Mouse (Mus musculus) lung, postnatal 25 days (tissue): ENCODE measurements around the gene Ubtd2.
A peak's percentile ranks its signal among the peaks of the same experiment; 100 is the strongest.

ENCODE experiments used
- DNase-seq: peaks from one replicate; pipeline ENCODE4 v3.0.0; 2022; ENCODE audit warnings: low spot score

The Ubtd2 gene

GRCm38 (mm10) chr11:32454800-32455506 is at the start of gene Ubtd2:
Gene Ubtd2, plus strand, starts transcription at chr11:32455370.
- DNase-seq, result peak; percentile 97

DNA sequence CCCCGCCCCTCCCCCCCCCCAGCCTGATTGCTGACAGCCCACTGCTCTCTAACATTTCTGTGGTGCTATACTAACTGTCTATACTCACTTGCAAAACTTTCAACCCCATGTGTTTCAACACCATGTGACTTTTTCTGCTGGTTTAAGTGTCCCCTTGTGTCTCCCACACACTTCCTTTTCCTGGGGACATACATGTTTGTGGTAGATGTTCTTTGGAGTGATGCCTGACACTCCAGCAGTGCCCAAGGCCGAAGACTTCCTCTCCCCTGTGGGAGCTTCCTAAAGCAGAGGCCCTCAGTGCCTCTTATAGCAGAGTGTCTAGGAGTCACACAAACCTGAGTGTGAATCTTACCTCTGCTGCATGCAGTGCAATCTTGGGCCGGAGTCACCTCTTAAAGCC is 47.3 kb upstream of the Ubtd2 start:
- DNase-seq, result peak; percentile 49

GRCm38 (mm10) chr11:32409052-32409451 is 46.1 kb upstream of the Ubtd2 start:
- DNase-seq, result no peak

GRCm38 (mm10) chr11:32409823-32410562 is 45.2 kb upstream of the Ubtd2 start:
- DNase-seq, result no peak

DNA sequence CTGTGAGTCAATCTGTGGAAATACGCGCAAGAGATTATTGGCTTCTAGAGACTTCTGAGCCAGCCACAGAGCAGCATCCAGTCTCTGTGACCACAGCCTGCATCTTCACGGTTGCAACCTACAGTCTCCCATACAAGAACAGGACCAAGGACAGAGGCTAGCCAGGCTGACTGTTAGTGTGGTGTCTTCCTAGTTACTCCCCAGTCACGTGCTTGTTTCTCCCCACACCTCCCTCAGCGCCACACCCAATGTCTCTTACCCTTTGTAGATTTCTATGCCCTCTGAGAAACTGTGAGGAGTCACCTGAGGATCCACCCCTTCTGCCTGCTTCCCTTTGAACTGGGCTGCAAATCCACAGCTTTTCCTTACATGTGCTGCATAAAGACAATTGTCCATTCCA is 35.2 kb upstream of the Ubtd2 start:
- no peak for DNase-seq

- no peak for DNase-seq
Observed at GRCm38 (mm10) chr11:32423311-32423710, 31.9 kb upstream of the Ubtd2 start.

- no peak for DNase-seq
Observed at GRCm38 (mm10) chr11:32424600-32424999, 30.6 kb upstream of the Ubtd2 start.

GRCm38 (mm10) chr11:32425043-32425658 is 30.0 kb upstream of the Ubtd2 start:
- peak; percentile 29 for DNase-seq

DNA sequence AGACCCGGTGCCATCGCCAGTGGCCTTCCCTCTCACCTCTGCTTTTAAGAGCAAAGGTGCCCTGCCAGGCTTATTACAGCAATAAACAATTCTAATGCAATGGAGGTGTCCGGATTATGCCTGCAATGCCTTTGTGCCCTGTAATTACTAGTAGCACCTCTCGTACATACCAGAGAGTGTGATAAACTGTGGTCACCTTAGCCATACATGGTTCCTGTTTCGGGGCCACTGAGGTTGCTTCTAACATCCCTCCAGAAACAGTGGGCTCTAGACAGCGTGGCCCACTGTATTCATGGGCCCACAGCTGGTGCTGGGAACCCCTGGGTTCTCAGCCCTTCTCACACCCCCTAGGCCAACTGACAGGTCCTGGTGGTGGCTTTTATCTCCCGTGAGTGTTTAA is 27.6 kb upstream of the Ubtd2 start:
- DNase-seq, result no peak

- DNase-seq, result peak; percentile 72
Observed at GRCm38 (mm10) chr11:32435410-32436060, 19.6 kb upstream of the Ubtd2 start.

GRCm38 (mm10) chr11:32442576-32442975 is 12.6 kb upstream of the Ubtd2 start:
- no peak for DNase-seq

- no peak for DNase-seq
Observed at GRCm38 (mm10) chr11:32444266-32444665, 10.9 kb upstream of the Ubtd2 start.

DNA sequence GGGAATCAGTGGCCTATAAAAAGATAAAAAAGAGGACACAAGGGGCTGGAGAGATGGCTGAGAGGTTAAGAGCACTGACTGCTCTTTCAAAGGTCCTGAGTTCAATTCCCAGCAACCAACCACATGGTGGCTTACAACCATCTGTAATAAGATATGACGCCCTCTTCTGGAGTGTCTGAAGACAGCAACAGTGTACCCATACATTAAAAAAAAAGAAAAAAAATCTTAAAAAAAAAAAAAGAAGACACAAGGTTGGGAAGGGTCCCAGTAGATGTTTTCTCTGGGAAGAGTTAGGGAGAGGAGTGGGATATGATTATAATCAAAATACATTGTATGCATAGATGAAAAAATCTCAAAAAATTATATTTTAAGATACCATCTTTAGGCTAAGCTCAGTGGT is 10.0 kb upstream of the Ubtd2 start:
- DNase-seq, result no peak

- no peak for DNase-seq
Observed at GRCm38 (mm10) chr11:32445637-32446226, 9.4 kb upstream of the Ubtd2 start.

GRCm38 (mm10) chr11:32450216-32450615 is 5.0 kb upstream of the Ubtd2 start:
- DNase-seq, result peak; percentile 75

DNA sequence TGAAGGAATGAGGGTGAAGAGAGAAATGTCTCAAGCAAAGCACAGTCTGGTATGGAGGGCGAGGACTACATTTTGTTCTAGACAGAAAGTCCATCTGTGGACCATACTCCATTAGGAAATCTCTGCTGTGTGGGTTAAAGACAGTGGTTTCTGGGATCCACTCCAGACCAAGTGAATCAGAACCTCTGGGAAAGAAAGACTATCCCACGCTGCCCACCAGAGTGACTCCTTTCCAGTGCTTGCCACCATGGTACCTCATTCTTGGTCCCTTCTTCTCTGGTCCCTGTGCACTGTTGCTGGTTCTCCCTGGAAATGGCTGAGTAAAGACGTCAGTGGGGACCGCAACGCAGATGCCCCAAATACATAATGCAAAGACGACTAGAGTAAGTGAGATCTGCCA is 3.9 kb upstream of the Ubtd2 start:
- DNase-seq, result no peak

DNA sequence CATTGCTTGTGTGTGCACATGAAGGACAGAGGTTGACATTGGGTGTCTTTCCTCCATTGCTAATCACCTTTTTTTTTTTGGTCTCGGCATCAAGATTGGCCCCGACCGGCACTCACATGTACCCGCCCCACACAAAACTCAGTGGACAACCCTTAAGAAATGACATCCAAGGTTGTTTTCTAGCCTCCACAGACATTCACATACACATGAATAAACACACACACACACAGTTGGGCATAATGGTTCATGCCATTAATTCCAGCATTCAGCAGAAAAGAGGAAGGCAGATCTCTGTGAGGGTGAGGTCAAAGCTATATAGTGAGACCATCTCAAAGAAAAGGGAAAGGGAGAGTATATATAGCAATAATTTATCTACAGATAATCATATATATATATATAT is 2.4 kb upstream of the Ubtd2 start:
- no peak for DNase-seq

DNA sequence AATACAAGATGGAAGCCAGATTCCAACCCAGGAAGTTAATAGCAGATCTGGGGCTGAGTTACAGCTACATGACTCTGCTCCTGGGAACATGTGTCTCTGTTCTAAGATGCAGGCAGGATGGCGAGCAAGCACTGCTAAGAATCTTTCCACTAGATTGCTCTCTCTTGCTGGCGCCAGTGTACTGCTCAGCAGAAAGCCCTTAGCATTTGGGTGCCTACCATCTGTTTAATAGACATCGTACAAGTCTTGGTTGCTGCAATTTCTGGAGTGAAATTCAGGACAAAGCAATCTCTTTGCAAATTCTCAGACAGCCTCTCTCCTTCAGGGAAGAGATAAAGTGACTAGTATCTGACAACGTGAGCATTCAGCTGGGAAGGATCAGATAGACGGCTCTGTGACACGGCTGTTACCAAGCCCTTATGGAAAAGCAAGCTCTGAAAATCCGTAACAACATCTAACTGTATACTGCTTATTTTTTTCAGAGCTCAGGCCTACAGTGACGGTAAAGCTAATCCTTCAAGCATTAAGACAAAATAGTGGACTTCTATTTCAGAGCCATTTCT is 1.7 kb upstream of the Ubtd2 start:
- no peak for DNase-seq

DNA sequence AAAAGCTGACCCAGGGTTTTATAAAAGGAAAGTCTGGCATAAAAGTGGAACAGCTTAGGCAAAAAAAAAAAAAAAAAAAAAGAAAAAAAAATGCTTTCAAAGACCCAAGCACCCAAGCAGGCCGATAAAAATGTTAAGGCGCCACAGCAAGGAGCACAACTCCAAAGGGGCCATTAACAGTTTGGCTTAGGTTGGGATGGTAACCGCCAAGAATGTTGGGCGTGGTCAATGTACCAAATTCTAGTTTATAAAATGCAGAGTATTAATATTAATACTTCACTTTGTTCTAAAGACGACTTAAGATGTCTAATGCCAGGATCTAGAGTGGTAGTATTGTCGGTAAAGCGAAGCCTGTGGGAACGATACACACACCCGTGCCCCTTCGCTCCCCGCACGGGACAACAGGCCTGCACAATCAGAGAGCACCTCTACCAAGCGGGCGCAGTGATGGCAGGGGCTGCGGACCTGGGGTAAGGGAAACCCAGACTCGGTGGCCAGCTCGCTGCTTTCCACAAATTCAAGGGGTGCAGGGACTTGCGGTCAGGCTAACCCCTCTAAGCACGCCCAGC is 855 bp upstream of the Ubtd2 start:
- peak; percentile 14 for DNase-seq

GRCm38 (mm10) chr11:32455507-32456141 is 454 bp downstream of the Ubtd2 start:
- DNase-seq, result peak; percentile 38

DNA sequence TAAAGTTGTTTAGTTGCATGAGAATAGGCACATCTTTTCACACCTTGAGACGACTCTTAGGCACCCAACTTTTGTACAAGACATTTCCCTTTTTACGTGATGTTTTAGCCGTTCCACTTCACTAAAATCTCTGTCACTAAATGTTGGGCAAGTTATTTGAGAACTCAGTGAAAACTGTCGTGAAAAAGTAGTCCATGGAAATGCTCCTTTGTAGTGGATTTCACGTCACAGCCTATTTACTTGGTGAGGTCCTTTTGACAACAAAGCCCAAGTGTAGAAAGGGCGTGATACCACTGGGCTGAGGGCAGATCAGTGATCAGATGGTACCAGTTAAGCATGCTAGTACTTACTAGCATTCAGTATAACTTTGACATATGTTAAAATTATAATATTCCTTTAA is 1.2 kb downstream of the Ubtd2 start:
- DNase-seq, result no peak
